Comparison of ENCODE assay signal across 10 mouse cellular contexts in genomic region chr7:49258088-49258487, GRCm38 (mm10).
DNase-seq lines count a peak whose midpoint lies in the region; ATAC-seq lines count a peak whose summit lies in the region.
"Had no signal": no experiment of that assay in that cellular context is flagged by ENCODE, and none has a peak within 500 bp of the region (broad histone marks: within the 10 kb centered on the region; RNA-seq: fewer than 3 reads in every experiment).

No protein-coding gene starts in this region.

- H3K9me3 ChIP-seq in heart, embryonic 13.5 days = no peaks in the 10 kb centered on the region
- H3K9me3 ChIP-seq: forebrain, embryonic 15.5 days; megakaryocyte, embryonic 14.5 days had no signal

- H3K27ac ChIP-seq in heart, embryonic 13.5 days (replicated peaks) = peak overlapping the region; percentile 77
- H3K27ac ChIP-seq: forebrain, embryonic 15.5 days had no signal

- H3K4me3 ChIP-seq in heart, embryonic 13.5 days = no peak overlapping the region
- H3K4me3 ChIP-seq: forebrain, embryonic 15.5 days; megakaryocyte, embryonic 14.5 days had no signal

- peaks cover 50% of the 10 kb centered on the region for H3K4me1 ChIP-seq in heart, embryonic 13.5 days

- H3K9ac ChIP-seq in heart, embryonic 13.5 days = no peak overlapping the region
- H3K9ac ChIP-seq: forebrain, embryonic 15.5 days had no signal

- no peak overlapping the region for H3K4me2 ChIP-seq in heart, embryonic 13.5 days
- H3K4me2 ChIP-seq: forebrain, embryonic 15.5 days had no signal

- ATAC-seq in heart, embryonic 13.5 days (ENCODE audit: extremely low read depth, insufficient number of reproducible peaks, low FRiP score, low TSS enrichment) = no peak
- ATAC-seq: forebrain, embryonic 15.5 days had no signal

- 51% methylated on average over 6 of the region's 6 CpGs for WGBS in heart, embryonic 13.5 days

- H3K27me3 ChIP-seq in heart, embryonic 13.5 days (replicated peaks) = no peaks in the 10 kb centered on the region
- H3K27me3 ChIP-seq: forebrain, embryonic 15.5 days had no signal

- DNase-seq in kidney, adult 9 months = peak; percentile 43
- DNase-seq in kidney, postnatal 10 days = no peak
- peak; percentile 53 to 71 for DNase-seq in right cerebral cortex, adult 2 months (ENCODE audit: low spot score in 2 of 2)
- no peak for DNase-seq in right cerebral cortex, postnatal 4 days
- DNase-seq in spleen, postnatal 14 days (ENCODE audit: low spot score in 2 of 2) = no peak
- DNase-seq in frontal cortex, postnatal 25 days (ENCODE audit: low spot score in 2 of 2) = no peak
- DNase-seq: liver had no signal

- no peaks in the 10 kb centered on the region for H3K36me3 ChIP-seq in heart, embryonic 13.5 days
- H3K36me3 ChIP-seq: forebrain, embryonic 15.5 days had no signal

Comparison
In these comparisons a context has a peak if more than half of its experiments do, and no peak if none do; other contexts are left out.
1. DNase-seq: peak in kidney, adult 9 months (single experiment) and right cerebral cortex, adult 2 months (2 of 2); none in kidney, postnatal 10 days (single experiment), right cerebral cortex, postnatal 4 days (single experiment), spleen, postnatal 14 days (0 of 2) and frontal cortex, postnatal 25 days (0 of 2).